Mouse (Mus musculus) urinary bladder, postnatal 10 days (tissue): ENCODE results near the gene Phldb3.

Source experiments
- DNase-seq: peaks from one replicate; pipeline ENCODE4 v3.0.0; 2022; ENCODE audit warnings: low spot score

The Phldb3 gene

GRCm38 (mm10) chr7:24630116-24630880, 19.7 kb downstream of the Phldb3 start:
- no peak for DNase-seq

- no peak for DNase-seq
These were observed 25.7 kb downstream of the Phldb3 start, which contains the start of gene Lypd3 for GRCm38 (mm10) chr7:24636264-24636663. Gene Lypd3 (plus strand): TSS chr7:24636550.

- DNase-seq: no peak
These were observed 26.5 kb downstream of the Phldb3 start for GRCm38 (mm10) chr7:24637046-24637445.

- no peak for DNase-seq
These were observed 27.7 kb downstream of the Phldb3 start for GRCm38 (mm10) chr7:24638026-24638856.

GRCm38 (mm10) chr7:24640450-24640849, 29.9 kb downstream of the Phldb3 start:
- no peak for DNase-seq

GRCm38 (mm10) chr7:24642491-24642890, 31.9 kb downstream of the Phldb3 start:
- no peak for DNase-seq

- no peak for DNase-seq
These were observed 33.9 kb downstream of the Phldb3 start for GRCm38 (mm10) chr7:24644492-24644891.

GRCm38 (mm10) chr7:24644996-24645395, 34.4 kb downstream of the Phldb3 start:
- DNase-seq: no peak

GRCm38 (mm10) chr7:24646486-24646885, 35.9 kb downstream of the Phldb3 start:
- no peak for DNase-seq

- DNase-seq: no peak
These were observed 43.1 kb downstream of the Phldb3 start for GRCm38 (mm10) chr7:24653681-24654080.

- no peak for DNase-seq
These were observed 49.3 kb downstream of the Phldb3 start for GRCm38 (mm10) chr7:24659737-24660357.

GRCm38 (mm10) chr7:24661118-24661904, 50.7 kb downstream of the Phldb3 start:
- no peak for DNase-seq

GRCm38 (mm10) chr7:24662575-24662974, 52.0 kb downstream of the Phldb3 start:
- no peak for DNase-seq

GRCm38 (mm10) chr7:24664301-24664700, 53.7 kb downstream of the Phldb3 start:
- no peak for DNase-seq

GRCm38 (mm10) chr7:24664959-24665358, 54.4 kb downstream of the Phldb3 start:
- DNase-seq: no peak

GRCm38 (mm10) chr7:24671944-24672439, 61.4 kb downstream of the Phldb3 start:
- no peak for DNase-seq

- DNase-seq: no peak
These were observed 66.0 kb downstream of the Phldb3 start, which contains the start of gene Tex101 for GRCm38 (mm10) chr7:24676575-24676974. Gene Tex101 (minus strand): TSS chr7:24676675.
